Mouse (Mus musculus) neural tube, embryonic 13.5 days (tissue): Measurements from ENCODE around the gene Il12rb2. TPM values are rescaled to one million over a fixed set of nuclear protein-coding genes. Genes with fewer than 3 reads are reported as not detected.

Experiments
- ATAC-seq: fragments of 200-750 bp; cut with Nextera tagmentation; 2 replicates; pipeline ENCODE4 v1.8.0; 2017; ENCODE audit warnings: low read depth, mild to moderate bottlenecking, moderate TSS enrichment, moderate library complexity
- H3K27ac ChIP-seq: fragments of 300-500 bp; sonication (generic); replicated peaks from 2 replicates; pipeline ENCODE4 v1.5.1; 2015; ENCODE audit warnings: moderate library complexity, mild to moderate bottlenecking, inconsistent platforms
- H3K27me3 ChIP-seq: fragments of 300-500 bp; sonication (generic); 2 replicates; pipeline ENCODE4 v1.6.1; 2015; ENCODE audit warnings: mild to moderate bottlenecking, inconsistent platforms
- H3K36me3 ChIP-seq: fragments of 300-500 bp; sonication (generic); 2 replicates; pipeline ENCODE4 v1.6.1; 2015; ENCODE audit warnings: mild to moderate bottlenecking, inconsistent platforms
- H3K4me1 ChIP-seq: fragments of 300-500 bp; sonication (generic); replicated peaks from 2 replicates; pipeline ENCODE4 v1.6.1; 2015; ENCODE audit warnings: inconsistent platforms
- H3K4me2 ChIP-seq: fragments of 300-500 bp; sonication (generic); 2 replicates; pipeline ENCODE4 v1.6.1; 2015; ENCODE audit warnings: inconsistent platforms, mild to moderate bottlenecking, moderate library complexity
- H3K4me3 ChIP-seq: fragments of 300-500 bp; sonication (generic); 2 replicates; pipeline ENCODE4 v1.5.1; 2015; ENCODE audit warnings: mild to moderate bottlenecking, inconsistent platforms
- H3K9ac ChIP-seq: fragments of 300-500 bp; sonication (generic); 2 replicates; pipeline ENCODE4 v1.6.1; 2015; ENCODE audit warnings: moderate library complexity, mild to moderate bottlenecking, inconsistent platforms
- H3K9me3 ChIP-seq: fragments of 300-500 bp; sonication (generic); 2 replicates; pipeline ENCODE4 v1.6.1; 2016; ENCODE audit warnings: inconsistent platforms
- WGBS: fragments of 180-500 bp; shearing (Covaris S2); methylation state at CpG from one replicate; pipeline ENCODE4 v1.1.7; 2015; 5-methylcytosine and 5-hydroxymethylcytosine counted together
- polyA plus RNA-seq: library from polyadenylated mRNA; unstranded; fragments of >200 nt; fragmentation: Nextera tagmentation; extraction: Ambion mirVana; gene quantifications from 2 replicates; pipeline ENCODE4 v1.2.1, GENCODE M21; 2015

Il12rb2 gene
- polyA plus RNA-seq, 1 experiment from 2014 or later, result 0.10 TPM

GRCm38 (mm10) chr6:67317827-67318338, 58.1 kb downstream of the Il12rb2 start:
- Histone ChIP-seq H3K4me1 (no peaks in the 10 kb centered on the region), H3K4me2 (no peak overlapping the region), H3K27ac (no peak overlapping the region), H3K9ac (no peak overlapping the region), H3K4me3 (no peak overlapping the region), H3K9me3 (no peaks in the 10 kb centered on the region), H3K27me3 (no peaks in the 10 kb centered on the region), H3K36me3 (no peaks in the 10 kb centered on the region)
- ATAC-seq, result no peak
- 85% methylated on average over 8 of the region's 8 CpGs for WGBS

- 83% methylated on average over 5 of the region's 5 CpGs for WGBS
- Histone ChIP-seq H3K9ac (no peak overlapping the region), H3K4me1 (no peaks in the 10 kb centered on the region), H3K27me3 (no peaks in the 10 kb centered on the region), H3K36me3 (no peaks in the 10 kb centered on the region), H3K27ac (no peak overlapping the region), H3K4me3 (no peak overlapping the region), H3K4me2 (no peak overlapping the region), H3K9me3 (no peaks in the 10 kb centered on the region)
- ATAC-seq, result no peak
Measured at GRCm38 (mm10) chr6:67317068-67317467, 58.9 kb downstream of the Il12rb2 start.

GRCm38 (mm10) chr6:67314697-67315096, 61.3 kb downstream of the Il12rb2 start:
- ATAC-seq, result no peak
- Histone ChIP-seq H3K27me3 (no peaks in the 10 kb centered on the region), H3K4me1 (no peaks in the 10 kb centered on the region), H3K27ac (no peak overlapping the region), H3K9me3 (no peaks in the 10 kb centered on the region), H3K4me3 (no peak overlapping the region), H3K4me2 (no peak overlapping the region), H3K9ac (no peak overlapping the region), H3K36me3 (no peaks in the 10 kb centered on the region)
- whole genome bisulfite sequencing, result 69% methylated on average over 1 of the region's 1 CpGs

- ATAC-seq, result no peak
- H3K27me3 ChIP-seq, result no peaks in the 10 kb centered on the region
- WGBS, result 81% methylated on average over 3 of the region's 3 CpGs
- no peak overlapping the region for H3K4me2 ChIP-seq
- H3K9ac ChIP-seq, result no peak overlapping the region
- no peaks in the 10 kb centered on the region for H3K36me3 ChIP-seq
- no peak overlapping the region for H3K4me3 ChIP-seq
- H3K4me1 ChIP-seq, result no peaks in the 10 kb centered on the region
- H3K9me3 ChIP-seq, result no peaks in the 10 kb centered on the region
- H3K27ac ChIP-seq, result no peak overlapping the region
Measured at GRCm38 (mm10) chr6:67309752-67310151, 66.2 kb downstream of the Il12rb2 start.

GRCm38 (mm10) chr6:67308994-67309393, 67.0 kb downstream of the Il12rb2 start:
- Histone ChIP-seq H3K4me1 (no peaks in the 10 kb centered on the region), H3K9me3 (no peaks in the 10 kb centered on the region), H3K4me3 (no peak overlapping the region), H3K36me3 (no peaks in the 10 kb centered on the region), H3K27me3 (no peaks in the 10 kb centered on the region), H3K27ac (no peak overlapping the region), H3K4me2 (no peak overlapping the region), H3K9ac (no peak overlapping the region)
- no peak for ATAC-seq
- 76% methylated on average over 3 of the region's 3 CpGs for WGBS

- WGBS, result 88% methylated on average over 10 of the region's 10 CpGs
- Histone ChIP-seq H3K9me3 (no peaks in the 10 kb centered on the region), H3K27ac (no peak overlapping the region), H3K9ac (no peak overlapping the region), H3K4me1 (0 out of 2 replicates have a peak, but pooled peaks cover 3% of the 10 kb centered on the region), H3K4me2 (no peak overlapping the region), H3K27me3 (no peaks in the 10 kb centered on the region), H3K4me3 (no peak overlapping the region), H3K36me3 (no peaks in the 10 kb centered on the region)
- no peak for ATAC-seq
Measured at GRCm38 (mm10) chr6:67303210-67303609, 72.8 kb downstream of the Il12rb2 start.

- no peak overlapping the region for H3K9ac ChIP-seq
- no peak overlapping the region for H3K27ac ChIP-seq
- no peak overlapping the region for H3K4me2 ChIP-seq
- ATAC-seq, result no peak
- H3K27me3 ChIP-seq, result no peaks in the 10 kb centered on the region
- no peak overlapping the region for H3K4me3 ChIP-seq
- H3K9me3 ChIP-seq, result no peaks in the 10 kb centered on the region
- WGBS, result 90% methylated on average over 4 of the region's 4 CpGs
- 0 out of 2 replicates have a peak, but pooled peaks cover 3% of the 10 kb centered on the region for H3K4me1 ChIP-seq
- no peaks in the 10 kb centered on the region for H3K36me3 ChIP-seq
Measured at GRCm38 (mm10) chr6:67302471-67302870, 73.5 kb downstream of the Il12rb2 start.

- H3K4me2 ChIP-seq, result no peak overlapping the region
- no peak overlapping the region for H3K27ac ChIP-seq
- H3K4me3 ChIP-seq, result no peak overlapping the region
- no peak overlapping the region for H3K9ac ChIP-seq
- H3K9me3 ChIP-seq, result no peaks in the 10 kb centered on the region
- no peak for ATAC-seq
- no peaks in the 10 kb centered on the region for H3K36me3 ChIP-seq
- H3K4me1 ChIP-seq, result 0 out of 2 replicates have a peak, but pooled peaks cover 3% of the 10 kb centered on the region
- no peaks in the 10 kb centered on the region for H3K27me3 ChIP-seq
- WGBS, result 92% methylated on average over 3 of the region's 3 CpGs
Measured at GRCm38 (mm10) chr6:67301230-67301629, 74.8 kb downstream of the Il12rb2 start.

GRCm38 (mm10) chr6:67300710-67301163, 75.3 kb downstream of the Il12rb2 start:
- H3K4me1 ChIP-seq, result 0 out of 2 replicates have a peak, but pooled peaks cover 3% of the 10 kb centered on the region
- no peaks in the 10 kb centered on the region for H3K27me3 ChIP-seq
- H3K4me3 ChIP-seq, result no peak overlapping the region
- no peak for ATAC-seq
- H3K9ac ChIP-seq, result no peak overlapping the region
- no peak overlapping the region for H3K27ac ChIP-seq
- no peaks in the 10 kb centered on the region for H3K36me3 ChIP-seq
- H3K9me3 ChIP-seq, result no peaks in the 10 kb centered on the region
- 55% methylated on average over 6 of the region's 6 CpGs for WGBS
- H3K4me2 ChIP-seq, result no peak overlapping the region

GRCm38 (mm10) chr6:67300300-67300699, 75.7 kb downstream of the Il12rb2 start:
- Histone ChIP-seq H3K27ac (no peak overlapping the region), H3K4me3 (no peak overlapping the region), H3K27me3 (no peaks in the 10 kb centered on the region), H3K9me3 (no peaks in the 10 kb centered on the region), H3K4me1 (0 out of 2 replicates have a peak, but pooled peaks cover 3% of the 10 kb centered on the region), H3K9ac (no peak overlapping the region), H3K36me3 (no peaks in the 10 kb centered on the region), H3K4me2 (no peak overlapping the region)
- 67% methylated on average over 4 of the region's 4 CpGs for WGBS
- no peak for ATAC-seq

GRCm38 (mm10) chr6:67298742-67299141, 77.2 kb downstream of the Il12rb2 start:
- H3K9me3 ChIP-seq, result no peaks in the 10 kb centered on the region
- H3K4me1 ChIP-seq, result 0 out of 2 replicates have a peak, but pooled peaks cover 3% of the 10 kb centered on the region
- ATAC-seq, result no peak
- no peak overlapping the region for H3K27ac ChIP-seq
- no peaks in the 10 kb centered on the region for H3K27me3 ChIP-seq
- 62% methylated on average over 5 of the region's 5 CpGs for WGBS
- no peak overlapping the region for H3K9ac ChIP-seq
- no peak overlapping the region for H3K4me2 ChIP-seq
- no peak overlapping the region for H3K4me3 ChIP-seq
- H3K36me3 ChIP-seq, result no peaks in the 10 kb centered on the region

GRCm38 (mm10) chr6:67296126-67296525, 79.9 kb downstream of the Il12rb2 start:
- no peak for ATAC-seq
- Histone ChIP-seq H3K4me3 (no peak overlapping the region), H3K9me3 (no peaks in the 10 kb centered on the region), H3K36me3 (0 out of 2 replicates have a peak, but pooled peaks cover 6% of the 10 kb centered on the region), H3K4me1 (0 out of 2 replicates have a peak, but pooled peaks cover 2% of the 10 kb centered on the region), H3K27ac (no peak overlapping the region), H3K27me3 (no peaks in the 10 kb centered on the region), H3K4me2 (no peak overlapping the region), H3K9ac (no peak overlapping the region)
- 72% methylated on average over 5 of the region's 5 CpGs for WGBS

GRCm38 (mm10) chr6:67292042-67292623, 83.9 kb downstream of the Il12rb2 start:
- H3K36me3 ChIP-seq, result 0 out of 2 replicates have a peak, but pooled peaks cover 10% of the 10 kb centered on the region
- no peak overlapping the region for H3K4me3 ChIP-seq
- H3K4me2 ChIP-seq, result no peak overlapping the region
- H3K27me3 ChIP-seq, result no peaks in the 10 kb centered on the region
- 77% methylated on average over 5 of the region's 5 CpGs for WGBS
- no peak overlapping the region for H3K9ac ChIP-seq
- H3K4me1 ChIP-seq, result no peaks in the 10 kb centered on the region
- H3K27ac ChIP-seq, result no peak overlapping the region
- no peaks in the 10 kb centered on the region for H3K9me3 ChIP-seq
- ATAC-seq, result no peak
